Mouse (Mus musculus): ENCODE data around the gene Ephb1. TPM values are rescaled to one million over a fixed set of nuclear protein-coding genes. Genes with fewer than 3 reads are reported as not detected.

The Ephb1 gene
- total and polyA plus RNA-seq, 3 experiments = not detected

- dilution Hi-C loops (cut with MboI; ENCODE audit: extremely low pct_ligation_motif_present, extremely low pct_unique_long_range_greater_than_20kb, low sequenced_read_pairs) = no loop called here
- no peaks in the 10 kb centered on the region for H3K27me3 ChIP-seq (replicated peaks)
- H3K36me3 ChIP-seq (replicated peaks in 1 of 2; ENCODE audit: control insufficient read depth in 1 of 2, insufficient read depth in 1 of 2, low read length in 1 of 2) = no peaks in the 10 kb centered on the region
- TF ChIP-seq POLR2A (IDR thresholded peaks at IDR 0.05; ENCODE audit: low read depth, low read length) (no peak), USF1 (IDR thresholded peaks at IDR 0.05; ENCODE audit: low read depth, low read length) (no peak), CHD2 (IDR thresholded peaks at IDR 0.05; ENCODE audit: low read length) (no peak), ETS1 (conservative IDR thresholded peaks at IDR 0.05; ENCODE audit: low read depth, low read length) (no peak), ZMIZ1 (IDR thresholded peaks at IDR 0.05; ENCODE audit: low read depth, low read length) (no peak), ELF1 (IDR thresholded peaks at IDR 0.05; ENCODE audit: low read depth, low read length) (no peak), ZC3H11A (IDR thresholded peaks at IDR 0.05; ENCODE audit: low read depth, low read length) (no peak), MAFK (IDR thresholded peaks at IDR 0.05; ENCODE audit: insufficient replicate concordance, low read length) (no peak), SIN3A (IDR thresholded peaks at IDR 0.05; ENCODE audit: low read length) (no peak), CTCF (conservative IDR thresholded peaks at IDR 0.05 in 1 of 2, IDR thresholded peaks at IDR 0.05 in 1 of 2; ENCODE audit: low read depth in 2 of 2, low read length in 2 of 2) (no peak), MAX (IDR thresholded peaks at IDR 0.05; ENCODE audit: low read length) (no peak), MEF2A (IDR thresholded peaks at IDR 0.05; ENCODE audit: borderline replicate concordance, low read depth, low read length) (no peak), MYC (IDR thresholded peaks at IDR 0.05; ENCODE audit: low read depth, low read length) (no peak)
- no peaks in the 10 kb centered on the region for H3K4me1 ChIP-seq (ENCODE audit: control insufficient read depth in 1 of 2, insufficient read depth in 2 of 2)
- in situ Hi-C loops (cut with MboI; ENCODE audit: low pct_ligation_motif_present, low pct_unique_long_range_greater_than_20kb, low sequenced_read_pairs) = no loop called here
- no peak for DNase-seq (ENCODE audit: extremely low read depth)
- peaks cover 85% of the 10 kb centered on the region for H3K9me3 ChIP-seq (replicated peaks; ENCODE audit: low read length)
- no peak overlapping the region for H3K4me2 ChIP-seq (ENCODE audit: insufficient read depth, low read depth, poor library complexity, severe bottlenecking)
- no peak overlapping the region for H3K9ac ChIP-seq (ENCODE audit: insufficient read depth, low read depth)
- H3K79me2 ChIP-seq (replicated peaks; ENCODE audit: control insufficient read depth, extremely low read depth, insufficient read depth, poor library complexity, severe bottlenecking) = no peaks in the 10 kb centered on the region
- no peak overlapping the region for H3K4me3 ChIP-seq (replicated peaks in 1 of 3; ENCODE audit: low read depth in 2 of 3, low read length in 2 of 3, poor library complexity in 1 of 3)
- H3K27ac ChIP-seq (ENCODE audit: insufficient read depth, low read depth) = no peak overlapping the region
These were observed 174.0 kb downstream of the Ephb1 start for GRCm38 (mm10) chr9:102180486-102180885.

DNA sequence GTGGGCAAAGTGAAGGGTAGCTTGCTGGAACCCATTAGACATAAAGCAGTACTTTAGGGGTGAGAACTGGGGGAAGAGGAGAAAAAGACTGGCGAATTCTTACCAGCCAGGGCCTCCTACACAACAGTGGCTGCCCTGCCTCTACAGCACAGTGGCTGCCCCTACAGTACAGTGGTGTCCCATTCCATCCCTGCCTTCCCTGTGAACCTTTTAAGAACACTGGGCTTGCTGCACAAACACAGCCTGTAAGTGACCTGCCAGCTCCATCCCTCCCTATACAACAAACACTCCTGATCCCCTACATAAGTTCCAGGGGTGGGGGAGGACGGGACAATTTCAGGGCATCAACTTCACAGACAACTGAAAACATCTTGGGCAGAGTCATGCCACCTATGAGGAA lies 174.4 kb downstream of the Ephb1 start:
- no peaks in the 10 kb centered on the region for H3K79me2 ChIP-seq (replicated peaks; ENCODE audit: control insufficient read depth, extremely low read depth, insufficient read depth, poor library complexity, severe bottlenecking)
- H3K9ac ChIP-seq (ENCODE audit: insufficient read depth, low read depth) = no peak overlapping the region
- H3K4me2 ChIP-seq (ENCODE audit: insufficient read depth, low read depth, poor library complexity, severe bottlenecking) = no peak overlapping the region
- DNase-seq (ENCODE audit: extremely low read depth) = no peak
- H3K4me1 ChIP-seq (ENCODE audit: control insufficient read depth in 1 of 2, insufficient read depth in 2 of 2) = no peaks in the 10 kb centered on the region
- H3K36me3 ChIP-seq (replicated peaks in 1 of 2; ENCODE audit: control insufficient read depth in 1 of 2, insufficient read depth in 1 of 2, low read length in 1 of 2) = no peaks in the 10 kb centered on the region
- no peaks in the 10 kb centered on the region for H3K27me3 ChIP-seq (replicated peaks)
- no peak for TF ChIP-seq JUND (conservative IDR thresholded peaks at IDR 0.05; ENCODE audit: low read depth, low read length)
- no peak for TF ChIP-seq SIN3A (IDR thresholded peaks at IDR 0.05; ENCODE audit: low read length)
- TF ChIP-seq PAX5 (IDR thresholded peaks at IDR 0.05; ENCODE audit: low read length) = no peak
- TF ChIP-seq HCFC1 (IDR thresholded peaks at IDR 0.05; ENCODE audit: low read depth, low read length) = no peak
- no peak for TF ChIP-seq CHD2 (IDR thresholded peaks at IDR 0.05; ENCODE audit: low read length)
- TF ChIP-seq ZNF384 (IDR thresholded peaks at IDR 0.05; ENCODE audit: low read depth, low read length) = no peak
- TF ChIP-seq USF1 (IDR thresholded peaks at IDR 0.05; ENCODE audit: low read depth, low read length) = no peak
- TF ChIP-seq ETS1 (conservative IDR thresholded peaks at IDR 0.05; ENCODE audit: low read depth, low read length) = no peak
- TF ChIP-seq MYC (IDR thresholded peaks at IDR 0.05; ENCODE audit: low read depth, low read length) = no peak
- no peak for TF ChIP-seq USF2 (conservative IDR thresholded peaks at IDR 0.05; ENCODE audit: low read depth, low read length)
- no peak for TF ChIP-seq IRF4 (IDR thresholded peaks at IDR 0.05; ENCODE audit: low read depth, low read length)
- no peak for TF ChIP-seq POLR2A (IDR thresholded peaks at IDR 0.05; ENCODE audit: low read depth, low read length)
- no peak for TF ChIP-seq JUN (IDR thresholded peaks at IDR 0.05; ENCODE audit: insufficient read depth, low read depth, low read length)
- no peak for TF ChIP-seq MEF2A (IDR thresholded peaks at IDR 0.05; ENCODE audit: borderline replicate concordance, low read depth, low read length)
- no peak for TF ChIP-seq ELF1 (IDR thresholded peaks at IDR 0.05; ENCODE audit: low read depth, low read length)
- TF ChIP-seq CHD1 (IDR thresholded peaks at IDR 0.05; ENCODE audit: low read depth, low read length) = no peak
- no peak for TF ChIP-seq RCOR1 (conservative IDR thresholded peaks at IDR 0.05; ENCODE audit: low read depth, low read length)
- TF ChIP-seq EP300 (IDR thresholded peaks at IDR 0.05; ENCODE audit: low read length) = no peak
- TF ChIP-seq MAFK (IDR thresholded peaks at IDR 0.05; ENCODE audit: insufficient replicate concordance, low read length) = no peak
- in situ Hi-C loops (cut with MboI; ENCODE audit: low pct_ligation_motif_present, low pct_unique_long_range_greater_than_20kb, low sequenced_read_pairs) (no loop called here), dilution Hi-C loops (cut with MboI; ENCODE audit: extremely low pct_ligation_motif_present, extremely low pct_unique_long_range_greater_than_20kb, low sequenced_read_pairs) (no loop called here)
- peaks cover 85% of the 10 kb centered on the region for H3K9me3 ChIP-seq (replicated peaks; ENCODE audit: low read length)
- H3K27ac ChIP-seq (ENCODE audit: insufficient read depth, low read depth) = no peak overlapping the region
- no peak overlapping the region for H3K4me3 ChIP-seq (replicated peaks in 1 of 3; ENCODE audit: low read depth in 2 of 3, low read length in 2 of 3, poor library complexity in 1 of 3)

Measured in CH12.LX (cell line).